Mouse (Mus musculus) spleen, embryonic (tissue): ENCODE data around the gene Map3k13.
"Not testable (repeated sequence)": the region's sequence is repeated elsewhere in the genome, so short reads cannot be mapped to it uniquely, and the experiment has no call there.

Experiments
- CTCF ChIA-PET: fragments of 350-600 bp; sonication (Branson Sonifier 250); formaldehyde crosslinking; loops from one replicate; lab custom pipeline; 2022; lab: Charles Lee

The Map3k13 gene

DNA sequence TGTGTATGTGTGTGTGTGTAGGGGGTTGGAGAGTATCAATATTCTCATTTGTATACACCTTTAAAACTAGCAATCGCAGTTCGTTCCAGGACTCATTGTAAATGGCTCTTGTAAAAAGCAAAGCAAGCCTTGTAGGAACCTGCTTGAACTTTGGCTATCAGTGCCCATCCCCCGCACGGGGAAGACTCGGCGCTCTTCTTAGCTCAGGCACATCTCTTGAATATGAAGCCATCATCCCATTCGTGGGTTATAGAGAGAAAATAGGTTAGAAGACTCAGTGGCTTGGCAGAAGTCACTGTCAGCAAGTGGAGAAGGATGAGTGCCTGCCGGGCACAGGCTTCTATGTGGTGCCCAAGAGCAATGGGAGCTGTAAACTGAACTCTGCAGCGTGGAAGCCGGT lies 110.5 kb downstream of the Map3k13 start:
- CTCF ChIA-PET, result no interaction called here

DNA sequence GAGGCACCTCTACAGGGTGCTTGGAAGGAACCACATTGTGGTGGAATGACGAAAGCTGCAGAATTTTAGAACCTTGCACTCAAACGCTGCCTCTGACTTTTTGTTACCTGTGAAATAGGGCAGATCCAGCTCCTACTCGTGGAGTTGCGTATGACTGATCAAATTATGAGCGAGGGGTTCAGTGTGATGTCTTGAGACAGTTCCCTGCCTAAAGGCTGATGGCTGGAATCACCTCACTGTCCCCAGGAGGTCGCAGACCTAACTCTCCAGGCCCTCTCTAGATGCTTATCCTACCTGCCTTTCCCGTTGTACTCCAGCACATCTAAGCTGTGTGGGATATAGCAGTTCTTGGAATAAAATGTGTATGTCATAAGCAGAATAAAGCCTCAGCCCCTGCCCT lies 111.8 kb downstream of the Map3k13 start:
- CTCF ChIA-PET, result no interaction called here

DNA sequence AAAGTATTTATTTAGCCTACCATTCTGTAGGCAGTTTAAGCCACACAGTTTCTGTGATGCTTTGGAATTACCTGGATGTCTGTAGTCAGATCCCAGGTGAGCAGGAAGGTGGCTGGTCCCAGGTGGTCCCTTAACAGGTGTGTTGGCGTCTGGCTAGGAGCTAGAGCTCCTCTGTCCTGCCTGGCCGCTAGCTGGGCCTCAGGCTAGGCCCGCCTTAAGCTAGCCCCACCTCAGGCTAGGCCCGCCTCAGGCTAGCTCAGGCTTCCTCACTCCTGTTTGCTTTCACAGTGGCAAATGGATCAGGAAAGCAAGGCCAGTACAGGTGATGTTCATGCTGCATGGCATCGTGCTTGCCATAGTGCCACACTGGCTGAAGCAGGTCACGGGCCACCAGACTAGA lies 112.8 kb downstream of the Map3k13 start:
- CTCF ChIA-PET, result no interaction called here

DNA sequence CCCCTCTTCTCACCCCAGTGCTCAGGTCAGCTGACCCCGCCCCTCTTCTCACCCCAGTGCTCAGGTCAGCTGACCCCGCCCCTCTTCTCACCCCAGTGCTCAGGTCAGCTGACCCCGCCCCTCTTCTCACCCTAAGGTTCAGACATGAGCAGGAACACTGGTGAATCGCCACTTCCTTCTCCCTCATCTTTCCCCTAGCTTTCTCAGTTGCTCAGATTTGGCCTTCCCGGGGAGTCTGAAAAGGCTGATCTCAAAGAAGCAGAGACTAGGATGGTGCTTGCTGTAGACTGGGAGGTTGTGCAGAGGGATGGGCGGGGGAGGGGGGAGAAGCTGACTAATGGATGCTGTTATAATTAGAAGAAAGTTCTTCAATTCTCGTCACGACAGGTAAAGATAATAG lies 114.8 kb downstream of the Map3k13 start:
- CTCF ChIA-PET, result not testable (repeated sequence)

DNA sequence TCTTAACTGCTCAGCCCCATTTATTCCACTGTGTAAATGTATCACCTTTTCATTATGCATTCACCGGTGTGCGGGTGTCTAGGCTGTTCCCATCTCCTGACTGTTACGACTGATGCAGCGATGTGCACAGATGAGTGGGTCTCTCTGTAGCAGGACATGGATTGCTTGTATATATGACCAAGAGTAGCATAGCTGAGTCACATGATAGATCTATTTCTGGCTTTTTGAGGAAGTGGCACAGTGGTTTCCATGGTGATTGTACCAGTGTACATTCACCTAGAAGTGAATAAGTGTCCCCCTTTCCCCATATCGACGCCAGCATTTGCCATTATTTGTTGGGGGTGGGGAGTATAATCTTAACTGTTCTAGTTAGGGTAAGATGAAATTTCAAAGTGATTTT lies 119.2 kb downstream of the Map3k13 start:
- CTCF ChIA-PET, result no interaction called here

DNA sequence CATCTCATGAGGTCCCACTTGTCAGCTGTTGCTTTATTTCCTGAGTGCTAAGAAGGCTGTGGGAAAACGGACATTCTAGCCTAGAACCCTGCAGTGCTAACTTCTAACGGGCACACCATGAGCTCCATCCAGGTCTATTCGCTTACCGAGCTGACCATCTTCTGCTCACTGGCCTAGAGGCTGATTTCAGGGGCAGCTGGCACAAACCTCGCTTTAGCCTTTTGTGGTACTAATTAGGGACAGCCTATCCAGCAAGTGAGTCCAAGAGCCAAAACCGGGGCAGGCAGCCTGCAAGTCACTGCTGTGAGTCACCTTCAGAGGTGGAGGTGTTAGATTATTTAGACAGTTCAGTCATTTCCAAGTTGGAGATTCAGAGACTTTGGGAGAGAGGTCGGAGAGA lies 122.5 kb downstream of the Map3k13 start:
- CTCF ChIA-PET, result interaction anchor here (0.8 kb wide), 1 partner anchor 11 kb away, joined by 3 read pairs; no protein-coding TSS in a partner anchor

DNA sequence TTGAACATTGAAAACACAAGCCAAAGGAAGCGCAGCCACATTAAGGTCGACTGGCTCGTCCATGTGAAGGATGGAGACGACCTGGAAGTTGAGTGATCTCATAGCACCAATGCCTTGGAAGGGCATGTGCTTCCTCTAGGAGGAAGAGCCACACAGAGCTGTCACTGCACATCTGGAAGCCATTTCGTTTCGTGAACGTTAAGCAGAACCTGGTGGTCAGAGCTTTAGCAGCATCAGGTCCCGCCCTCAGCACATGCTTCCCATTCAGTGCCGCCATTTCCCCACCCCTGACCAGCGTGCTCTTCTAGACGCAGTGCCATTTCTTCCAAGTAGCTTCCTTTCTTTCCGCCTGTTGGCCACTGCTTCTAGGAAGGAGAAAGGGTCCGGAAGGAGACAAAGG lies 134.3 kb downstream of the Map3k13 start:
- CTCF ChIA-PET, result interaction anchor here (1.0 kb wide), 1 partner anchor 12 kb away, joined by 3 read pairs; no protein-coding TSS in a partner anchor

DNA sequence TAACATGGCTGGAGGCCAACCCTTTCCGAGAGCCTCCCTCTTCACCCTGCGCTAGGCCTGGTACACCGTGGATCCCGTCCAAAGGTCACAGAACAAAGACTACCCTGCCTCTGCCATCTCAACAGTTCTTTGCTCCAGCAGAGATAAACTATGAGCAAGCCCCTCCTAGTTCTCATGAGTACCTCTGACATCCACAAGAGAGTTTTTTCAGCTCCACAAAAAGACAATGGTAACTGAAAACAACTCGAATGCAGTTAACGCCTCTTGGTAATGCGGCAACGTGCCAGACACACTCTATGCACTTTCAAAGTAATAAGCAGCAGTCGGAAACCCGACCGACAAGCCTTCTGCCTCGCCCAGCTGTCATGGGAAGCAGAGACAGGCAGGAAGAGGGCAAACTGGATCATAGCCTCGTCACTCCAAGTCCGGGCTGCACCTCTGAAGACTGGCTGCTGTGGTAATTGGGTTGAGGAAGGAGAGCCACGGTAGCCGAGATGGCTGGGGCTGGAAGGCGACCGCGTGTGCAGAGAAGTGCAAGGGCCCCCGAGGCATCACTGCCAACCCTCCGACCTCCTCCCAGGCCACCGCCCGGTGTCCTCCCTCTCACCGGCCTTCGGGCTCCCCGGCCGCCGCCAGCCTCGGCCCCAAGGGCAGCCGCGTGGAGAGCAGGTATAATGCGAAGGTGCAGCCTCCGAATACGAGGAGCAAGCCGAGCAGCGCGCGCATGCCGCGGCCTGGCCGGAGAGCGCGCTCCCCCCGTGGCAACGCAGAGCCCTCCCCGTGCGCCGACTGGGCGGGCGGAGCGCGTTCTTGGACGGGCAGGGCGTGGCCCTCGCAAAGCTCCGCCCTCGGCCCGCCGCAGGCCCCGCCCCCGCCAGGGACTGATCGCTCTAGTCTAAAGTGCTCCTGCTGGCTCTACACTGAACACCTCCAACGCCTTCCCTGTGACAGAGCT lies 152.9 kb downstream of the Map3k13 start, which contains the start of gene Tmem41a:
Gene Tmem41a, minus strand, starts transcription at position 792 of the 955 bp plus-strand sequence.
- CTCF ChIA-PET, result no interaction called here

DNA sequence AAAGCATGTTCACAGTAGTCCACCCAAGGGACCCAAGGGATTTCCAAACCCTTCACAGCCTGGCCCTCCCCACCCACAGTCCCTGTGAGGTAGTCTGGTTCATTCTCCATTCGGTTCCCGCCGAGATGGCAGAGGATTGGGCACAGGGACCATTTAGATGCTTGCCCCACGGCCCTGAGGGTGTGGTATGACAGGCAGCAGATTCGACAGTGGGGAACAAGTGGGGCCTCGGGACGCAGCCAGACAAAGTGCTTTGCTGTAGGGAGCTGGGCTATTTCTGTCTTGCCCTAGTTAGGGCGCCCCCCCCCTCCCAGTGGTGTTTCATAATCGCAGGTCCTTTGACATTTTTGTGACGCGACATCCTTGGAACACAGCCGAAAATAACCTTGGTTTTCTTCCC lies 161.4 kb downstream of the Map3k13 start:
- CTCF ChIA-PET, result no interaction called here

DNA sequence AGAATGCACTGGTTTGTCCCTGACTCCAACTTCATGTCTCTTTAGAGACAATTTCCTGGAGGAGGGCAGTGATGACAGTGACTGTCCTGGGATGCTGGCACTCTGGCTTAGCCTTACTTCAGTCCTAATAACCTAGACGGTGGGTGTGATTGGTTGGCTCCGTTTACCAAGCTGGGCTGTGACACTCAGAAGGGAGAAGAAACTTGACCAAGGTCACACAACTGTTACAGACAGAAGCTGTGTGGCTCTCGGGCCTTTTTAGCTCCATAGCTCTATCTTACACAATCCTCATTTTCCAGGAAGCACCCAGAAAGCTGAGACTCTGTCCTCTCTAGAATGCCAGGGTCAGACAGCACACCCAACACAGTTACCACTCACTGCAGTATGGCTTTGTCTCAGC lies 171.4 kb downstream of the Map3k13 start:
- CTCF ChIA-PET, result no interaction called here

DNA sequence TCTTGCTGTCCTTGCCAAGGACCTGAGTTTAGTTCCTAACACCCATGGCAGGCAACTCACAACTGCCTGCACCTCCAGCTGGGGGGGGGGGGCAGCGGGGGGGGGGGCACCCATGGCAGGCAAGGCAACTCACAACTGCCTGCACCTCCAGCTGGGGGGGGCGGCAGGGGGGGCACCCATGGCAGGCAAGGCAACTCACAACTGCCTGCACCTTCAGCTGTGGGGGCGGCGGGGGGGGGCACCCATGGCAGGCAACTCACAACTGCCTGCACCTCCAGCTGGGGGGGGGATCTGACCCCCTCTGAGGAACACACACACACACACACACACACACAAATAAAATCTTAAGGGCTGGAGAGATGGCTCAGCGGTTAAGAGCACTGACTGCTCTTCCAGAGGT lies 175.7 kb downstream of the Map3k13 start:
- CTCF ChIA-PET, result interaction anchor here (0.8 kb wide), 1 partner anchor 564 kb away, joined by 13 read pairs; no protein-coding TSS in a partner anchor

DNA sequence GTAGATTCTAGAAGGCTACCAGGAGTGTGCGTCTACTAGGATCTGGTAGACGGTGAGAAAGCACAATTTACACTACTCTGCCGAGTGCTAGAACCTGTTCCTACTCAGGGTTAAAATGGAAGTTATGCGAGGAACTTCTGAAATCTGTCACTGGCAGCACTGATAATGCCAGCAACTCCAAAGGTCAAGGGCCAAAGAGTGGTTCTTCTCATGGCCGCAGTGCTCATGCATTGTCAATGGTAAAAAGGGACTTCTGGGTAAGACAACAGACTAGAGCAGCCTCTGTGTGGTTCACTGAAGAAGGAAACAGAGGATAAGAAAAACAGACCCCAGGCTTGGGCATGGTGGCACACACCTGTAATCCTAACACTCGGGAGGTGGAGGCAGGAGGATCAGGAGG lies 176.4 kb downstream of the Map3k13 start:
- CTCF ChIA-PET, result no interaction called here

DNA sequence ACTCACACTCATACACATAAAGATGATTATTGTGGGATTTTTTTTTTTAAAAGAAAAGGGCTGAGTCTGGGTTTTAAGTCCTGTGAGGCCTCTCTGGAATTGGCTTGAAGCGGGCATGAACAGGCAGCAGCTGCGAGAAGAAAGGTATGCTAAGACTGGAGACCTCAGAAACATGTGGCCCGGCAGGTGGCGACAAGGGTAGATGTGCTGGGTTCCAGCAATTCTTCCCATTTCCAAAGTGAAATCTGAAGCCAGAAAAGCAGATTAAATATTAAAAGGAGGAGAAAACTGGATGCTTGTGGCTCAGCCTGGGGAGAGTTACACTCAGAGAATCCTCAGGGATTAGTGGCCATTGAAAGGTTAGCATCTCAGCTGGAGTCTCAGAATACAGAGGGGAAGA lies 177.3 kb downstream of the Map3k13 start:
- CTCF ChIA-PET, result no interaction called here

DNA sequence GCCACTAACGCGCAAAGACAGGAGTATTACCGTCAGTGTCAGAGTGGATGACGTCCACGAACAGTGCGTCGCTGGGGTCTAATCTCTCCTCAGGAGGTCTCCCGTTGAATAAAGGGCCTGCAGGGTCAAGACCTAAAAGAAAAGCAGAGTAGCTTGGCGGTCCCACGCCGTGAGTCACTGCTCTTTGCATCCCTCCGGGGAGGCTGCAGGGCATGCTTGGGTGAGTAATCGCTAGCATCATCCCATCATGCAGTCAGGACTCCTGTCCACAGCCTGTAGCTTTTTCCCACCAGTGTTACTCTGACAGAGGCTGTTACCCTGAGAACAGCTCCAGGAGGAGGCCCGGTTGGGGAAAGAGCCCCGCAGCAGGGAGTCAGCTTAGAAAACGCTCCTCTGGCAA lies 182.1 kb downstream of the Map3k13 start:
- CTCF ChIA-PET, result no interaction called here

DNA sequence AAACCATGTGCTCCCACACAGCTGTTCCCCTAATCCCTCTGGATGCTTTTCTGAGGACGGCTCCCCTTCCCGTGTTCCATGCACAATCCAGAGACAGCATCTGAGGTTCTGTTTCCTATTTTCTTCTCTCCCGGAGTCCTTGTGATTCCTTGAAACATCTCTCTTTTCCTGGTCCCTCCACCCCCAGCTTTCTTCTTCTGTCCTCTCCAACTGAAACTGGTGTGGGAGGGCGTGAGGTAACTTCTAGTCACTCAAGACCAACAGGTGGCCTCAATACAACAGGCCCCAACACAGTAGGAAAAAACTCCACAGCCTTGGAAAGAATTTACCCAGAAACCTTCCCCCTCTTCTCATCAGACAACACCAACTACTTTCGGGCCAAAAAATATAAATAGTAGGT lies 183.2 kb downstream of the Map3k13 start:
- CTCF ChIA-PET, result no interaction called here
